Mouse (Mus musculus) hindbrain, embryonic 13.5 days (tissue): ENCODE results near the gene Sesn3. TPM values are rescaled to one million over a fixed set of nuclear protein-coding genes. Genes with fewer than 3 reads are reported as not detected.

ENCODE experiments used
- polyA plus RNA-seq: library from polyadenylated mRNA; unstranded; fragments of >200 nt; fragmentation: Nextera tagmentation; extraction: Ambion mirVana; gene quantifications from 2 replicates; pipeline ENCODE4 v1.2.1, GENCODE M21; 2015

Sesn3 gene
- polyA plus RNA-seq, 1 experiment from 2014 or later = 20.2 TPM

Other genes starting within 250 kb of the Sesn3 start
- gene Endod1, start 106.4 kb downstream of the Sesn3 start, polyA plus RNA-seq = 13.5 and 16.5 TPM in 2 replicates
- gene Kdm4d, start 225.4 kb downstream of the Sesn3 start, polyA plus RNA-seq = 0.36 and 0.58 TPM in 2 replicates
- gene Cwc15, start 225.6 kb downstream of the Sesn3 start, polyA plus RNA-seq = 163 and 174 TPM in 2 replicates